Comparison of ENCODE assay signal across 8 mouse cellular contexts in genomic region chr15:18818185-18818973, GRCm38 (mm10). TPM values are rescaled to one million over a fixed set of nuclear protein-coding genes. Genes with fewer than 3 reads are reported as not detected.
DNase-seq lines count a peak whose midpoint lies in the region; ATAC-seq and TF ChIP-seq lines count a peak whose summit lies in the region.

TSS of gene Cdh10 (plus strand) at chr15:18818947.

- no peak within 1 kb of the TSS for H3K27ac ChIP-seq in lung, embryonic 14.5 days (ENCODE audit: low read depth)
- peak within 1 kb of the TSS; percentile 73 for H3K27ac ChIP-seq in midbrain, embryonic 13.5 days

- peak within 1 kb of the TSS; percentile 36; the same call in 1 of the 2 replicates for H3K9ac ChIP-seq in lung, embryonic 14.5 days
- peak within 1 kb of the TSS; percentile 60 for H3K9ac ChIP-seq in midbrain, embryonic 13.5 days (replicated peaks)

- no peaks in the 10 kb centered on the region for H3K27me3 ChIP-seq in lung, embryonic 14.5 days (ENCODE audit: insufficient read depth, low read length)
- no peaks in the 10 kb centered on the region for H3K27me3 ChIP-seq in midbrain, embryonic 13.5 days

- whole genome bisulfite sequencing in lung, embryonic 14.5 days = 1% methylated on average over 24 of the region's 24 CpGs
- WGBS in midbrain, embryonic 13.5 days = under 1% methylated on average over 24 of the region's 24 CpGs

- no peaks in the 10 kb centered on the region for H3K4me1 ChIP-seq in lung, embryonic 14.5 days (ENCODE audit: insufficient read depth)
- H3K4me1 ChIP-seq in midbrain, embryonic 13.5 days (replicated peaks) = peaks cover 13% of the 10 kb centered on the region

- peak; percentile 78 for ATAC-seq in lung, embryonic 14.5 days (ENCODE audit: insufficient read depth)
- peak; percentile 76 for ATAC-seq in frontal cortex, adult (ENCODE audit: low TSS enrichment)
- peak; percentile 95 for ATAC-seq in midbrain, embryonic 13.5 days

- H3K4me3 ChIP-seq in lung, embryonic 14.5 days (ENCODE audit: low read depth, low read length) = peak within 1 kb of the TSS; percentile 34
- H3K4me3 ChIP-seq in midbrain, embryonic 13.5 days (replicated peaks) = peak within 1 kb of the TSS; percentile 46

- H3K36me3 ChIP-seq in lung, embryonic 14.5 days (ENCODE audit: insufficient read depth) = no peaks in the 10 kb centered on the region
- H3K36me3 ChIP-seq in midbrain, embryonic 13.5 days = no peaks in the 10 kb centered on the region

- H3K9me3 ChIP-seq in lung, embryonic 14.5 days (ENCODE audit: low read depth, low read length) = no peaks in the 10 kb centered on the region
- no peaks in the 10 kb centered on the region for H3K9me3 ChIP-seq in midbrain, embryonic 13.5 days

- TF ChIP-seq CTCF in lung, embryonic 14.5 days (IDR thresholded peaks at IDR 0.05; ENCODE audit: low read depth) = no peak

- H3K4me2 ChIP-seq in lung, embryonic 14.5 days = peak within 1 kb of the TSS; percentile 62
- H3K4me2 ChIP-seq in midbrain, embryonic 13.5 days (replicated peaks) = peak within 1 kb of the TSS; percentile 63

- DNase-seq in lung, embryonic 14.5 days = peak; percentile 61
- DNase-seq in lung, adult 18-20 months = no peak
- DNase-seq in cerebellum, adult 8-10 months = peak; percentile 52
- peak; percentile 46 to 58 for DNase-seq in layer of hippocampus, postnatal 25 days (ENCODE audit: extremely low spot score in 1 of 2, low spot score in 1 of 2)
- peak; percentile 72 for DNase-seq in telencephalon, adult 2 months (ENCODE audit: low read depth, low spot score)
- DNase-seq in spleen, adult 12 weeks (ENCODE audit: low spot score) = no peak

RNA-seq across cellular contexts. Expression of gene Cdh10, which starts in this region (rescaled TPM):
- 0.30 and 0.61 TPM in 2 replicates for polyA plus RNA-seq in lung, embryonic 14.5 days (2014; fragmentation: Nextera tagmentation; extraction: Ambion mirVana)
- 10 to 100 TPM; 32.3 to 46.1 TPM for total RNA-seq in layer of hippocampus, postnatal 25 days (2021)
- polyA plus RNA-seq in midbrain, embryonic 13.5 days (2015; fragmentation: Nextera tagmentation; extraction: Ambion mirVana) = 13.1 and 13.4 TPM in 2 replicates

Comparison
In these comparisons a context has a peak if more than half of its experiments do, and no peak if none do; other contexts are left out.
1. Peak in DNase-seq, ATAC-seq, H3K4me3 ChIP-seq, H3K9ac ChIP-seq and H3K4me2 ChIP-seq in lung, embryonic 14.5 days; RNA of the gene not detected or under 1 TPM.
2. DNase-seq: peak in cerebellum, adult 8-10 months (single experiment), layer of hippocampus, postnatal 25 days (2 of 2) and telencephalon, adult 2 months (single experiment); none in lung, adult 18-20 months (0 of 2) and spleen, adult 12 weeks (single experiment).
3. Peak in every context shown above with its lines, with median percentiles within 50 percentile points of each other: ATAC-seq.